Mouse (Mus musculus): Measurements from ENCODE around the gene Srprb. TPM values are rescaled to one million over a fixed set of nuclear protein-coding genes. Genes with fewer than 3 reads are reported as not detected.

The Srprb gene
- total and polyA plus RNA-seq, 2 experiments from 2014 or later: 43.1 to 55.3 TPM

GRCm38 (mm10) chr9:103147103-103147502, 54.8 kb downstream of the Srprb start:
- H3K4me3 ChIP-seq (ENCODE audit: low read length): no peak overlapping the region
- ATAC-seq: peak; percentile 52

GRCm38 (mm10) chr9:103146703-103147102, 55.2 kb downstream of the Srprb start:
- H3K4me2 ChIP-seq (ENCODE audit: low read depth, low read length): peak overlapping the region; percentile 38
- peak; percentile 79 for ATAC-seq
- no peaks in the 10 kb centered on the region for H3K27me3 ChIP-seq (ENCODE audit: insufficient read depth, low read length)
- H3K27ac ChIP-seq: peak overlapping the region; percentile 70
- no peak overlapping the region for H3K4me3 ChIP-seq (ENCODE audit: low read length)
- 0 out of 2 replicates have a peak, but pooled peaks cover 7% of the 10 kb centered on the region for H3K36me3 ChIP-seq (ENCODE audit: insufficient read depth, low read length)
- peak; percentile 77 for DNase-seq (ENCODE audit: low spot score)
- no peaks in the 10 kb centered on the region for H3K9me3 ChIP-seq (ENCODE audit: low read length)
- WGBS: 12% methylated on average over 9 of the region's 9 CpGs
- peaks cover 24% of the 10 kb centered on the region for H3K4me1 ChIP-seq (ENCODE audit: insufficient read depth, low read length)
- no peak for TF ChIP-seq CTCF (IDR thresholded peaks at IDR 0.05; ENCODE audit: low read depth)
- H3K9ac ChIP-seq (replicated peaks; ENCODE audit: low read length): no peak overlapping the region

More at GRCm38 (mm10) chr9:103147103-103147502, 54.8 kb downstream of the Srprb start:
- Histone ChIP-seq H3K27me3 (ENCODE audit: insufficient read depth, low read length) (no peaks in the 10 kb centered on the region), H3K27ac (peak overlapping the region; percentile 70), H3K9me3 (ENCODE audit: low read length) (no peaks in the 10 kb centered on the region), H3K4me2 (ENCODE audit: low read depth, low read length) (peak overlapping the region; percentile 38), H3K36me3 (ENCODE audit: insufficient read depth, low read length) (0 out of 2 replicates have a peak, but pooled peaks cover 7% of the 10 kb centered on the region), H3K9ac (replicated peaks; ENCODE audit: low read length) (no peak overlapping the region), H3K4me1 (ENCODE audit: insufficient read depth, low read length) (peaks cover 24% of the 10 kb centered on the region)
- DNase-seq (ENCODE audit: low spot score): no peak
- TF ChIP-seq CTCF (IDR thresholded peaks at IDR 0.05; ENCODE audit: low read depth): no peak
- WGBS: 21% methylated on average over 13 of the region's 13 CpGs

GRCm38 (mm10) chr9:103146257-103146656, 55.7 kb downstream of the Srprb start:
- Histone ChIP-seq H3K27ac (peak overlapping the region; percentile 70), H3K9me3 (ENCODE audit: low read length) (no peaks in the 10 kb centered on the region), H3K4me2 (ENCODE audit: low read depth, low read length) (no peak overlapping the region), H3K27me3 (ENCODE audit: insufficient read depth, low read length) (no peaks in the 10 kb centered on the region), H3K4me1 (ENCODE audit: insufficient read depth, low read length) (peaks cover 24% of the 10 kb centered on the region), H3K36me3 (ENCODE audit: insufficient read depth, low read length) (0 out of 2 replicates have a peak, but pooled peaks cover 10% of the 10 kb centered on the region), H3K4me3 (ENCODE audit: low read length) (no peak overlapping the region), H3K9ac (replicated peaks; ENCODE audit: low read length) (no peak overlapping the region; the same call in 1 of the 2 replicates)
- peak; percentile 22 for ATAC-seq
- TF ChIP-seq CTCF (IDR thresholded peaks at IDR 0.05; ENCODE audit: low read depth): no peak
- WGBS: 34% methylated on average over 10 of the region's 10 CpGs
- DNase-seq (ENCODE audit: low spot score): no peak

- H3K9me3 ChIP-seq (ENCODE audit: low read length): no peaks in the 10 kb centered on the region
- H3K4me2 ChIP-seq (ENCODE audit: low read depth, low read length): no peak overlapping the region
- ATAC-seq (peak; percentile 3; the same call in 1 of the 2 replicates), DNase-seq (ENCODE audit: low spot score) (no peak)
- WGBS: 47% methylated on average over 5 of the region's 5 CpGs
- 0 out of 2 replicates have a peak, but pooled peaks cover 16% of the 10 kb centered on the region for H3K36me3 ChIP-seq (ENCODE audit: insufficient read depth, low read length)
- no peak for TF ChIP-seq CTCF (IDR thresholded peaks at IDR 0.05; ENCODE audit: low read depth)
- no peaks in the 10 kb centered on the region for H3K27me3 ChIP-seq (ENCODE audit: insufficient read depth, low read length)
- no peak overlapping the region for H3K4me3 ChIP-seq (ENCODE audit: low read length)
- H3K4me1 ChIP-seq (ENCODE audit: insufficient read depth, low read length): peaks cover 24% of the 10 kb centered on the region
- peak overlapping the region; percentile 21; the same call in 1 of the 2 replicates for H3K9ac ChIP-seq (replicated peaks; ENCODE audit: low read length)
- H3K27ac ChIP-seq: peak overlapping the region; percentile 70
Measured at GRCm38 (mm10) chr9:103145351-103145750, 56.6 kb downstream of the Srprb start.

- H3K4me1 ChIP-seq (ENCODE audit: insufficient read depth, low read length): peaks cover 28% of the 10 kb centered on the region
Measured at GRCm38 (mm10) chr9:103143881-103144280, 58.1 kb downstream of the Srprb start.

GRCm38 (mm10) chr9:103141266-103141665, 60.7 kb downstream of the Srprb start:
- Histone ChIP-seq H3K9ac (replicated peaks; ENCODE audit: low read length) (no peak overlapping the region), H3K4me3 (ENCODE audit: low read length) (no peak overlapping the region), H3K27me3 (ENCODE audit: insufficient read depth, low read length) (no peaks in the 10 kb centered on the region), H3K4me2 (ENCODE audit: low read depth, low read length) (no peak overlapping the region), H3K36me3 (ENCODE audit: insufficient read depth, low read length) (0 out of 2 replicates have a peak, but pooled peaks cover 18% of the 10 kb centered on the region), H3K4me1 (ENCODE audit: insufficient read depth, low read length) (peaks cover 17% of the 10 kb centered on the region), H3K27ac (no peak overlapping the region), H3K9me3 (ENCODE audit: low read length) (no peaks in the 10 kb centered on the region)
- WGBS: 76% methylated on average over 7 of the region's 7 CpGs
- no peak for DNase-seq (ENCODE audit: low spot score)
- ATAC-seq: no peak
- no peak for TF ChIP-seq CTCF (IDR thresholded peaks at IDR 0.05; ENCODE audit: low read depth)

More at GRCm38 (mm10) chr9:103143881-103144280, 58.1 kb downstream of the Srprb start:
- no peak overlapping the region for H3K27ac ChIP-seq
- no peaks in the 10 kb centered on the region for H3K9me3 ChIP-seq (ENCODE audit: low read length)
- no peak overlapping the region for H3K9ac ChIP-seq (replicated peaks; ENCODE audit: low read length)
- H3K4me3 ChIP-seq (ENCODE audit: low read length): no peak overlapping the region
- no peak overlapping the region for H3K4me2 ChIP-seq (ENCODE audit: low read depth, low read length)
- DNase-seq (ENCODE audit: low spot score) (no peak), ATAC-seq (0 out of 2 replicates have a peak, but pooled peaks have one; percentile 13)
- TF ChIP-seq CTCF (IDR thresholded peaks at IDR 0.05; ENCODE audit: low read depth): no peak
- H3K36me3 ChIP-seq (ENCODE audit: insufficient read depth, low read length): 0 out of 2 replicates have a peak, but pooled peaks cover 18% of the 10 kb centered on the region
- no peaks in the 10 kb centered on the region for H3K27me3 ChIP-seq (ENCODE audit: insufficient read depth, low read length)
- WGBS: 56% methylated on average over 4 of the region's 4 CpGs

- TF ChIP-seq CTCF (IDR thresholded peaks at IDR 0.05; ENCODE audit: low read depth): no peak
- no peak overlapping the region for H3K9ac ChIP-seq (replicated peaks; ENCODE audit: low read length)
- H3K4me3 ChIP-seq (ENCODE audit: low read length): no peak overlapping the region
- 0 out of 2 replicates have a peak, but pooled peaks cover 18% of the 10 kb centered on the region for H3K36me3 ChIP-seq (ENCODE audit: insufficient read depth, low read length)
- WGBS: 77% methylated on average over 6 of the region's 6 CpGs
- no peak overlapping the region for H3K27ac ChIP-seq
- peaks cover 8% of the 10 kb centered on the region for H3K4me1 ChIP-seq (ENCODE audit: insufficient read depth, low read length)
- H3K9me3 ChIP-seq (ENCODE audit: low read length): no peaks in the 10 kb centered on the region
- ATAC-seq (no peak), DNase-seq (ENCODE audit: low spot score) (no peak)
- H3K27me3 ChIP-seq (ENCODE audit: insufficient read depth, low read length): no peaks in the 10 kb centered on the region
- H3K4me2 ChIP-seq (ENCODE audit: low read depth, low read length): no peak overlapping the region
Measured at GRCm38 (mm10) chr9:103140384-103140783, 61.6 kb downstream of the Srprb start.
